Mouse (Mus musculus) kidney, adult 2 months (tissue): ENCODE measurements around the gene Cbx6.

Source experiments
- CTCF ChIP-seq: fragments of 200-500 bp; conservative IDR thresholded peaks from 2 replicates; pipeline ENCODE4 v1.5.1; 2011; ENCODE audit warnings: low read depth, mild to moderate bottlenecking, control low read depth, low read length, moderate library complexity, mixed read lengths; ENCODE audit not compliant: insufficient read depth, insufficient read length
- POLR2A ChIP-seq: fragments of 200-500 bp; IDR thresholded peaks from one replicate; pipeline ENCODE4 v1.6.1; 2011; ENCODE audit warnings: low read depth, low read length, control low read depth

- TF ChIP-seq CTCF (no peak), POLR2A (no peak)
Observed at GRCm38 (mm10) chr15:79790111-79790510, 44.4 kb downstream of the Cbx6 start.
